Mouse (Mus musculus) intestine, embryonic 14.5 days (tissue): Measurements from ENCODE around the gene Tex101. TPM values are rescaled to one million over a fixed set of nuclear protein-coding genes. Genes with fewer than 3 reads are reported as not detected.

ENCODE experiments used
- ATAC-seq: fragments of 200-750 bp; cut with Nextera tagmentation; replicated peaks from 2 replicates; pipeline ENCODE4 v1.8.0; 2017; ENCODE audit warnings: low read depth, moderate number of reproducible peaks, moderate TSS enrichment, moderate library complexity; ENCODE audit not compliant: low FRiP score, low TSS enrichment
- DNase-seq: peaks from one replicate; pipeline ENCODE4 v3.0.0-alpha.2; 2018; ENCODE audit warnings: low spot score
- H3K27ac ChIP-seq: fragments of 300-500 bp; sonication (generic); 2 replicates; pipeline ENCODE4 v1.5.1; 2014; ENCODE audit warnings: low read depth, mild to moderate bottlenecking, control low read depth
- H3K27me3 ChIP-seq: fragments of 300-500 bp; sonication (generic); replicated peaks from 2 replicates; pipeline ENCODE4 v1.6.1; 2014; ENCODE audit warnings: low read length, control low read depth; ENCODE audit not compliant: control insufficient read depth, insufficient read depth
- H3K36me3 ChIP-seq: fragments of 300-500 bp; sonication (generic); 2 replicates; pipeline ENCODE4 v1.6.1; 2014; ENCODE audit warnings: low read length, control low read depth; ENCODE audit not compliant: control insufficient read depth, insufficient read depth
- H3K4me1 ChIP-seq: fragments of 300-500 bp; sonication (generic); replicated peaks from 2 replicates; pipeline ENCODE4 v1.6.1; 2014; ENCODE audit warnings: low read length, control low read depth, mixed read lengths; ENCODE audit not compliant: control insufficient read depth, insufficient read depth
- H3K4me2 ChIP-seq: fragments of 300-500 bp; sonication (generic); 2 replicates; pipeline ENCODE4 v1.6.1; 2014; ENCODE audit warnings: low read length
- H3K4me3 ChIP-seq: fragments of 300-500 bp; sonication (generic); 2 replicates; pipeline ENCODE4 v1.5.1; 2014; ENCODE audit warnings: low read depth, low read length, control low read depth, mixed read lengths
- H3K9ac ChIP-seq: fragments of 300-500 bp; sonication (generic); 2 replicates; pipeline ENCODE4 v1.6.1; 2014; ENCODE audit warnings: mild to moderate bottlenecking, low read length
- H3K9me3 ChIP-seq: fragments of 300-500 bp; sonication (generic); 2 replicates; pipeline ENCODE4 v1.6.1; 2016; ENCODE audit warnings: low read length, control low read depth; ENCODE audit not compliant: control insufficient read depth
- WGBS: fragments of 180-500 bp; shearing (Covaris S2); extraction: QIAGEN DNeasy Blood & Tissue Kit; methylation state at CpG from one replicate; pipeline ENCODE4 v1.1.7; 2014; 5-methylcytosine and 5-hydroxymethylcytosine counted together
- polyA plus RNA-seq: library from polyadenylated mRNA; unstranded; fragments of >200 nt; fragmentation: Nextera tagmentation; extraction: Ambion mirVana; gene quantifications from 2 replicates; pipeline ENCODE4 v1.2.1, GENCODE M21; 2014

Tex101 gene
- polyA plus RNA-seq, 1 experiment from 2014 or later: not detected

- WGBS: 74% methylated on average over 9 of the region's 9 CpGs
- no peaks in the 10 kb centered on the region for H3K36me3 ChIP-seq
- no peak for ATAC-seq
- no peak overlapping the region for H3K4me2 ChIP-seq
- H3K27me3 ChIP-seq: no peaks in the 10 kb centered on the region
- H3K9ac ChIP-seq: no peak overlapping the region
- H3K27ac ChIP-seq: no peak overlapping the region
- peaks cover 4% of the 10 kb centered on the region; the same call in 1 of the 2 replicates for H3K4me1 ChIP-seq
- H3K4me3 ChIP-seq: no peak overlapping the region
- H3K9me3 ChIP-seq: no peaks in the 10 kb centered on the region
- DNase-seq: no peak
These were observed 11.5 kb downstream of the Tex101 start for GRCm38 (mm10) chr7:24664959-24665358.

GRCm38 (mm10) chr7:24664301-24664700 lies 12.2 kb downstream of the Tex101 start:
- H3K27me3 ChIP-seq: no peaks in the 10 kb centered on the region
- H3K9ac ChIP-seq: no peak overlapping the region
- H3K9me3 ChIP-seq: no peaks in the 10 kb centered on the region
- H3K4me2 ChIP-seq: no peak overlapping the region
- no peak overlapping the region for H3K27ac ChIP-seq
- DNase-seq (no peak), ATAC-seq (no peak)
- H3K4me3 ChIP-seq: no peak overlapping the region
- no peaks in the 10 kb centered on the region for H3K36me3 ChIP-seq
- 43% methylated on average over 8 of the region's 8 CpGs for WGBS
- H3K4me1 ChIP-seq: peaks cover 9% of the 10 kb centered on the region; the same call in 1 of the 2 replicates

DNA sequence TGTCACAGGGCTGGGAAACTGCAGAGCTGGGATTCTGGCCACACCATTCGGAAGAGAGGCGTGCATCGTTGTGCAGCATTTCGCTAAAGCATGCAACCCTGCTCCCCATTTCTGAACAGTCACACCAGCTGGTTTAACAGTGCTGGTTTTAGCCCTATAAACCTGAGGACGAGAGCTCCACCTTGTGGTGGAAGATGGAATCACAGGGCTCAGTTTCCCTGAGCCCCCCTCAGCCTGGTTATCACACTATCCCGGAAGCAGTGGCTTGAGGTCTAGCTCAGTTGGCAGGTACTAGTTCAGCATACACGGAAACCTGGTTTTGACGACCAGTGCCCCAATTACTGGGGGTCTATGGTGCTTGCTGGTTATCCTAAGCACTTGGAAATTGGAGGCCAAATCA lies 13.9 kb downstream of the Tex101 start:
- H3K4me2 ChIP-seq: no peak overlapping the region
- H3K9ac ChIP-seq: no peak overlapping the region
- no peaks in the 10 kb centered on the region for H3K27me3 ChIP-seq
- no peak overlapping the region for H3K27ac ChIP-seq
- no peak overlapping the region for H3K4me3 ChIP-seq
- WGBS: 15% methylated on average over 8 of the region's 8 CpGs
- no peaks in the 10 kb centered on the region for H3K9me3 ChIP-seq
- ATAC-seq: peak; percentile 44
- peaks cover 9% of the 10 kb centered on the region; the same call in 1 of the 2 replicates for H3K4me1 ChIP-seq
- no peaks in the 10 kb centered on the region for H3K36me3 ChIP-seq
- peak; percentile 95 for DNase-seq

DNA sequence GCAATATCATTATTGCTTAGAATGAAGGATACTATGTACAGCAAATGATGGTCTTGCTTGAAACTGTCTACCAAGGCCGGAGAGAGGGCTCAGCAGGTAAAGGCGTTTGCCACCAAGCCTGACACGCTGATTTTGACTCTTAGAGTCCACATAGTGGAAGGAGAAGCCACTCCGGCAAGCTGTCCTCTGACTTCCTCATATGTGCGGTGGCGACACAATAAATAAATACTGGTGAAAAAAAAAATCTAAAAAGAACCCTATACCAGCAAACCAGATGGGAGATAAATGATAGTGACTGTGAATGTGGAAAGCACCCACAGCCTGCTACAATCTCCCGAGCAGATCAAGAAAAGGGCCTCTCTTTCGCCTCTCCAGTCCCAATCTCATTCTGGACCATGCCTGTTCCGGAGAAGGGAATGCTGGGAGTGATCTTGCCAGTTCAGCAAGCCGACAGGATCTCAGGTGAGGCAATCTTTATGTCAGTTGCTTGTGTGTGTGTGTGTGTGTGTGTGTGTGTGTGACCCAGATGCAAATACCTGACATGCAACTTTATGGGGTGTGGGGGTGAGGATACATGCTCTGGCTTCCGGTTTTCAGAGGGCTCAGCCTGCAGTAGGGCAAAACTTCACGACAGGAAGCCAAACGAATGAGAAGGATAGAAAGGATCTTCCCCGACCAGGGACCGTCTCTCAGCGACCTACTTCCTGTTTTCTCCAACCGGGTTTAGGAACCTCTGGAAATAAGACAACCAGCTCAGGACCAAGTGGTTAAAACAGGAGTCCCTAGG lies 15.2 kb downstream of the Tex101 start:
- ATAC-seq (no peak), DNase-seq (no peak)
- H3K27ac ChIP-seq: no peak overlapping the region
- H3K36me3 ChIP-seq: no peaks in the 10 kb centered on the region
- H3K27me3 ChIP-seq: no peaks in the 10 kb centered on the region
- no peak overlapping the region for H3K9ac ChIP-seq
- H3K9me3 ChIP-seq: no peaks in the 10 kb centered on the region
- H3K4me3 ChIP-seq: no peak overlapping the region
- 60% methylated on average over 17 of the region's 17 CpGs for WGBS
- H3K4me1 ChIP-seq: peaks cover 9% of the 10 kb centered on the region; the same call in 1 of the 2 replicates
- H3K4me2 ChIP-seq: no peak overlapping the region

- Histone ChIP-seq H3K4me3 (no peak overlapping the region), H3K36me3 (no peaks in the 10 kb centered on the region), H3K9me3 (no peaks in the 10 kb centered on the region), H3K4me1 (peaks cover 9% of the 10 kb centered on the region; the same call in 1 of the 2 replicates), H3K27ac (no peak overlapping the region), H3K4me2 (no peak overlapping the region), H3K9ac (no peak overlapping the region), H3K27me3 (no peaks in the 10 kb centered on the region)
- WGBS: 34% methylated on average over 12 of the region's 12 CpGs
- DNase-seq (no peak), ATAC-seq (no peak)
These were observed 16.6 kb downstream of the Tex101 start for GRCm38 (mm10) chr7:24659737-24660357.

DNA sequence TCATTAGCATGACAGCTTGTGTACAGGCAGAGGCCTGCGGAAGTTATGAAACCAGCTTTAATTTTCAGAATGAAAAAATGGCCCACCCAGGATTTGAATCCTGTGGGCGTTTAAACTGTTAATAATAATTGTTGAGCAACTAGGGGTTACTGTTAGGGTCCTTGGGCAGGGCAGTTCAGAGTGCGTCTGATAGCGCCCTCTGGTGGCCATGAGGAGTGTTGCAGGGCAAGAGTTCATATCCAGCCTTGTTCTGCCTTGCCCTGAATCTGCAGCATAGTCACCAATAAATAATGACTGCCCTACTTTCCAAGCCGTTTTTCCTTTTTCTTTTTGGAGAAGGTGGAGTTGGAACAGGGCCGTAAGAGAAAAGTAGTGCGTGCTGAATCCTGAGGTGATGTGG lies 22.8 kb downstream of the Tex101 start:
- H3K27ac ChIP-seq: no peak overlapping the region
- H3K4me1 ChIP-seq: no peaks in the 10 kb centered on the region
- H3K27me3 ChIP-seq: no peaks in the 10 kb centered on the region
- H3K9ac ChIP-seq: no peak overlapping the region
- no peak overlapping the region for H3K4me3 ChIP-seq
- ATAC-seq: no peak
- WGBS: 21% methylated on average over 7 of the region's 7 CpGs
- peak; percentile 67 for DNase-seq
- no peak overlapping the region for H3K4me2 ChIP-seq
- no peaks in the 10 kb centered on the region for H3K9me3 ChIP-seq
- no peaks in the 10 kb centered on the region for H3K36me3 ChIP-seq

GRCm38 (mm10) chr7:24646486-24646885 lies 30.0 kb downstream of the Tex101 start:
- Histone ChIP-seq H3K4me1 (no peaks in the 10 kb centered on the region), H3K9ac (no peak overlapping the region), H3K4me3 (no peak overlapping the region), H3K36me3 (no peaks in the 10 kb centered on the region), H3K9me3 (no peaks in the 10 kb centered on the region), H3K27ac (no peak overlapping the region), H3K4me2 (no peak overlapping the region), H3K27me3 (peaks cover 2% of the 10 kb centered on the region; the same call in 1 of the 2 replicates)
- WGBS: 77% methylated on average over 7 of the region's 7 CpGs
- ATAC-seq (no peak), DNase-seq (no peak)

- Histone ChIP-seq H3K9ac (no peak overlapping the region), H3K27me3 (peaks cover 13% of the 10 kb centered on the region), H3K4me2 (no peak overlapping the region), H3K9me3 (no peaks in the 10 kb centered on the region), H3K36me3 (no peaks in the 10 kb centered on the region), H3K4me1 (no peaks in the 10 kb centered on the region), H3K27ac (no peak overlapping the region), H3K4me3 (no peak overlapping the region)
- no peak for ATAC-seq
- 72% methylated on average over 7 of the region's 7 CpGs for WGBS
- DNase-seq: no peak
These were observed 31.5 kb downstream of the Tex101 start for GRCm38 (mm10) chr7:24644996-24645395.
